Mouse (Mus musculus) WW6 (cell line): Measurements from ENCODE around the gene Tsg101.

Source experiments
- DNase-seq: peaks from one replicate; pipeline ENCODE4 v3.0.0-alpha.2; 2013; ENCODE audit warnings: low read depth, low spot score

The Tsg101 gene

GRCm38 (mm10) chr7:46877255-46877654 is 42.5 kb downstream of the Tsg101 start:
- no peak for DNase-seq

- DNase-seq = no peak
These were observed 42.9 kb downstream of the Tsg101 start for GRCm38 (mm10) chr7:46876841-46877240.

GRCm38 (mm10) chr7:46871988-46872387 is 47.8 kb downstream of the Tsg101 start:
- no peak for DNase-seq

GRCm38 (mm10) chr7:46860996-46861395 is 58.8 kb downstream of the Tsg101 start, which contains the start of gene Ldhc:
Gene Ldhc, plus strand, starts transcription at chr7:46861203.
- no peak for DNase-seq

GRCm38 (mm10) chr7:46859031-46859430 is 60.7 kb downstream of the Tsg101 start:
- no peak for DNase-seq

GRCm38 (mm10) chr7:46857436-46857835 is 62.3 kb downstream of the Tsg101 start:
- no peak for DNase-seq

- DNase-seq = no peak
These were observed 63.8 kb downstream of the Tsg101 start for GRCm38 (mm10) chr7:46855866-46856560.

- no peak for DNase-seq
These were observed 66.4 kb downstream of the Tsg101 start for GRCm38 (mm10) chr7:46853365-46853764.

- DNase-seq = no peak
These were observed 67.1 kb downstream of the Tsg101 start for GRCm38 (mm10) chr7:46852666-46853065.

- no peak for DNase-seq
These were observed 68.7 kb downstream of the Tsg101 start for GRCm38 (mm10) chr7:46851026-46851425.

GRCm38 (mm10) chr7:46849287-46849686 is 70.5 kb downstream of the Tsg101 start:
- DNase-seq = no peak

GRCm38 (mm10) chr7:46846486-46847244 is 73.1 kb downstream of the Tsg101 start:
- DNase-seq = peak; percentile 61

GRCm38 (mm10) chr7:46845978-46846485 is 73.7 kb downstream of the Tsg101 start:
- no peak for DNase-seq

GRCm38 (mm10) chr7:46845211-46845977 is 74.4 kb downstream of the Tsg101 start:
- peak; percentile 71 for DNase-seq

- no peak for DNase-seq
These were observed 76.2 kb downstream of the Tsg101 start for GRCm38 (mm10) chr7:46843576-46843975.

GRCm38 (mm10) chr7:46842278-46842677 is 77.5 kb downstream of the Tsg101 start:
- DNase-seq = no peak

GRCm38 (mm10) chr7:46840787-46841525 is 78.8 kb downstream of the Tsg101 start, which contains the start of gene Ldha:
Gene Ldha, plus strand, starts transcription at chr7:46841475.
- DNase-seq = no peak

GRCm38 (mm10) chr7:46840326-46840725 is 79.4 kb downstream of the Tsg101 start:
- DNase-seq = no peak

- no peak for DNase-seq
These were observed 79.9 kb downstream of the Tsg101 start for GRCm38 (mm10) chr7:46839861-46840260.

GRCm38 (mm10) chr7:46839446-46839845 is 80.3 kb downstream of the Tsg101 start:
- DNase-seq = no peak
